Mouse (Mus musculus) small intestine, adult 10 weeks (tissue): ENCODE measurements around the gene Ncbp3. TPM values are rescaled to one million over a fixed set of nuclear protein-coding genes. Genes with fewer than 3 reads are reported as not detected.

Source experiments
- polyA plus RNA-seq: library from polyadenylated mRNA; stranded (reverse); fragments of 350-450 nt; fragmentation: Illumina TruSeq; extraction: RNeasy Lipid Tissue Mini Kit (QIAGEN cat#74804); gene quantifications from one replicate; pipeline ENCODE4 v1.2.3, GENCODE M21; 2014; ENCODE audit warnings: low replicate concordance

The Ncbp3 gene
- polyA plus RNA-seq = 6.5 TPM

GRCm38 (mm10) chr11:73047542-73047996, at the start of gene Ncbp3:
Gene Ncbp3 (plus strand): TSS chr11:73047783.

DNA sequence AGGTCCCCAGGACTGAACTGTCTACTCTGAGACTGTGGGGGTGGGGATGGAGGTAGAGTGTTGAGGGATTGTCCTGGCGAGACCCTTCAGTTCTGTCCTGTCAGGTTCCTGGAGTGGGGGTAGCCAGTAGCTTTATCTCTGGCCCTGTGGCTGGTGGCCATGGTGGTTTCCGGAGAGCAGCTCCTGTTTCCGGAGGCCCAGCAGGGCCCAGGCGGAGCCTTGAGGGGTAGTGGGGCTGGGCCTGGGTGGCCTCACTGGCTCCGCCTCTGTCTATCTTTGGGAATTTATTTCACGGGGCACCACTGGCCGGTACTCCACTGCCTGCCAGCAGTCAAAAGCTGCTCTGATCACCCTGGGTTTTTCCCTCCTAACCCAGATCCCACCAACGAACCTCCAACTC, 48.8 kb upstream of the Ncbp3 start, which contains the start of gene P2rx1:
Gene P2rx1 (plus strand): TSS at position 333 of the 400 bp plus-strand sequence.

GRCm38 (mm10) chr11:73018471-73019146, 29.0 kb upstream of the Ncbp3 start, which contains the start of gene Camkk1:
Gene Camkk1 (plus strand): TSS chr11:73019008.

GRCm38 (mm10) chr11:73090283-73090682, 42.7 kb downstream of the Ncbp3 start, which contains the start of gene Itgae:
Gene Itgae (plus strand): TSS chr11:73090583.

DNA sequence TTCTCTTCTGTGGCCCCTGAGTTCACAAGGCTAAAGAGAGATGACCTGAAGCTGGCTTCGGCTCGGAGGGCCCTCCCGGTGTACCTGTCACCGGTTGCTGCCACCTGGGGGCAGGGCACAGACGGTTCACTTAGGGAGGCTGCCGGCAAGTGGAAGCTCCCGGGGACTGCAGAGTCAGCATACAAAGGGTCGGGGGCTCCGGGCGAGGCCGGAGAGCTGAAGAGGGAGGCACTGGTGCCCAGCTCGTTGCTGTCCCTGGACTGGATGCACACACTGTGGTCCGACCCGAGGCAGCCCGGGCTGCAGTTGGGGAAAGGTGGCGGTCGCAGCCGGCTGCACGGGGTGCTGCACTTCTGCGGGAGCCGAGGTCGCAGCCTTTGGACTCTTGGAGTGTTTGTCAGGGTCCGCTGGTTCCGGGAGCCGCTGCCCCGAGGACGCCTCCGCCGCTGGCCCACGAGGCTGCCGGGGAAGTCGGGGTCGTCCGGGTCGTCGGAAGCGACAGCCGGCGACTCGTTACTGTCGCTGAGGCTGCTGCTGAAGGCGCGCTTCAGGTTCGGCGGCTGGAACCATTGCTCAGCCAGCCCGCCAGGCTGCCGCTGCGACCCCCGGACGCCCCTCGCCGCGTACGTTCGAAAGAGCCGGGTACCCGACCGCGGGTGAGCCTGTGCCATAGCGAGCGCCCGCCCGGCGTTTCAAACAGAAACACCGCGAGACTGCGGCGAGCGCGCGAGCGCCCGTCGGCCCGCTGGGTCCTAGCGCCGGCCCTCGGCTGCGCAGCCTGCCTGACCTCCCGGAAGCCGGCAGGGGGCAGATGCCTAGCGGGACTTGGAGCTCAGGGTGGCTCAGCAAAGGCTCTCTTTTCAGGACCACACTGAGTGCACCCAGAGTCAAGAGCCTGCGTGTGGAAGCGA, 90.3 kb downstream of the Ncbp3 start, which contains the start of gene Haspin:
Gene Haspin (minus strand): TSS at position 704 of the 911 bp plus-strand sequence.

Other genes with a start within 250 kb of the Ncbp3 start
- 23.9 TPM for gene Atp2a3, start 86.6 kb upstream of the Ncbp3 start, polyA plus RNA-seq
- 0.93 TPM for gene P2rx1, start 48.7 kb upstream of the Ncbp3 start, polyA plus RNA-seq
- gene Camkk1, start 28.8 kb upstream of the Ncbp3 start, polyA plus RNA-seq = 0.33 TPM
- 4.9 TPM for gene Itgae, start 42.8 kb downstream of the Ncbp3 start, polyA plus RNA-seq
- gene Haspin, start 90.5 kb downstream of the Ncbp3 start, polyA plus RNA-seq = 6.0 TPM
- not detected for gene P2rx5, start 112.6 kb downstream of the Ncbp3 start, polyA plus RNA-seq
- 23.2 TPM for gene Emc6, start 129.3 kb downstream of the Ncbp3 start, polyA plus RNA-seq
- 62.9 TPM for gene Tax1bp3, start 129.3 kb downstream of the Ncbp3 start, polyA plus RNA-seq
- 12.0 TPM for gene Ctns, start 151.3 kb downstream of the Ncbp3 start, polyA plus RNA-seq
- gene Shpk, start 151.7 kb downstream of the Ncbp3 start, polyA plus RNA-seq = 10.2 TPM
- gene Trpv1, start 186.5 kb downstream of the Ncbp3 start, polyA plus RNA-seq = not detected
- gene Trpv3, start 219.6 kb downstream of the Ncbp3 start, polyA plus RNA-seq = 0.33 TPM